Comparison of ENCODE assay signal across 8 mouse cellular contexts in the genomic region with DNA sequence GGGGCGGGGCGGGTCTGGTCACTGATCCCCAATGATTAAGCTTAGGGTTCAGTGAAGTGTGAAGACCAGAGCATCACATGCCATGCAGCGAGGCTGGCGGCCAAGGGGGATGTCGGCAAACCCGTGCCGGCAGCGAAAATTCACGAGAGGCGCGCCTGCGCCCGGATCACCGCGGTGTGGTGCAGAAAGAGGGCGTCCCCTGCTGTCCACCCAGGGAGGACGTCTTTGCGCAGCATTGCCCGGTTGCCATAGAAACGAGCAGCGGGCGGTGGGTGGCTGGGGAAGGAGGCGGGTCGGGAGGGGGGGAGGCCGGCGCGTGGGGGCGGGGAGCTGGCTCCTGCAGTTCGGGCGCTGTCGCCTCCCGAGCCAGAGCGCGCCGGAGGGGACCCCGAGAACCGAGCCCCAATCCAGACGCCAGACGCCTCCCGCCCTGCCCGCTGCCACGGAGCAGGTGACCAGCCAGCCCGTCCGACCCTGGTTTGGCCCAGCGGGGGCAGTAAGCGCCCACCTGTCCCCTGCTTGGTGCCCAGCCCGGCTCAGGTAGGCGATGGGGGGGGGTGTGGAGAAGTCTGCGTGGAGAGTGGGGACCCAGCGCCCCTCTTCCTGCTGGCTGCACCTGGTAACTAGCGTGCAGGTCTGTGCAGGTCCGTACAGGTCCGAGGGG. TPM values are rescaled to one million over a fixed set of nuclear protein-coding genes. Genes with fewer than 3 reads are reported as not detected.
DNase-seq lines count a peak whose midpoint lies in the region; ATAC-seq lines count a peak whose summit lies in the region.

No protein-coding gene starts in this region.

- peak overlapping the region; percentile 49 for H3K4me3 ChIP-seq in embryonic facial prominence, embryonic 12.5 days
- peak overlapping the region; percentile 64 for H3K4me3 ChIP-seq in hindbrain, embryonic 13.5 days
- H3K4me3 ChIP-seq in lung, embryonic 16.5 days (ENCODE audit: low read length): peak overlapping the region; percentile 44

- ATAC-seq in CD4-positive, CD25-positive, alpha-beta regulatory T cell, adult 4 months: peak; percentile 41
- ATAC-seq in embryonic facial prominence, embryonic 12.5 days (ENCODE audit: insufficient number of reproducible peaks, insufficient read depth, low FRiP score, low TSS enrichment): no peak
- peak; percentile 62 for ATAC-seq in hindbrain, embryonic 13.5 days (ENCODE audit: low FRiP score)
- ATAC-seq in lung, embryonic 16.5 days (ENCODE audit: low read depth): peak; percentile 63
- no peak for ATAC-seq in monocyte, adult 5-6 weeks (replicated peaks; ENCODE audit: insufficient number of reproducible peaks, low FRiP score, low TSS enrichment, poor library complexity, severe bottlenecking)

- peak; percentile 26 to 40 for DNase-seq in adrenal gland, adult 18-20 months (ENCODE audit: low spot score in 2 of 2)
- peak; percentile 82 to 88 for DNase-seq in layer of hippocampus, postnatal 14 days (ENCODE audit: low spot score in 2 of 2)
- peak; percentile 58 for DNase-seq in retina, postnatal 7 days (ENCODE audit: low read depth, low spot score)

- no peaks in the 10 kb centered on the region for H3K9me3 ChIP-seq in embryonic facial prominence, embryonic 12.5 days
- no peaks in the 10 kb centered on the region for H3K9me3 ChIP-seq in hindbrain, embryonic 13.5 days
- H3K9me3 ChIP-seq in lung, embryonic 16.5 days (ENCODE audit: control insufficient read depth, low read length): no peaks in the 10 kb centered on the region

- H3K36me3 ChIP-seq in embryonic facial prominence, embryonic 12.5 days: no peaks in the 10 kb centered on the region
- H3K36me3 ChIP-seq in hindbrain, embryonic 13.5 days: no peaks in the 10 kb centered on the region
- H3K36me3 ChIP-seq in lung, embryonic 16.5 days (ENCODE audit: control insufficient read depth, insufficient read depth, low read length): no peaks in the 10 kb centered on the region

- H3K27me3 ChIP-seq in embryonic facial prominence, embryonic 12.5 days: peaks cover 49% of the 10 kb centered on the region
- H3K27me3 ChIP-seq in hindbrain, embryonic 13.5 days: peaks cover 29% of the 10 kb centered on the region; the same call in 1 of the 2 replicates
- peaks cover 27% of the 10 kb centered on the region for H3K27me3 ChIP-seq in lung, embryonic 16.5 days (ENCODE audit: control insufficient read depth, insufficient read depth, low read depth, low read length)

- H3K4me1 ChIP-seq in embryonic facial prominence, embryonic 12.5 days: peaks cover 14% of the 10 kb centered on the region
- peaks cover 33% of the 10 kb centered on the region for H3K4me1 ChIP-seq in hindbrain, embryonic 13.5 days (replicated peaks)
- H3K4me1 ChIP-seq in lung, embryonic 16.5 days (replicated peaks; ENCODE audit: control insufficient read depth, insufficient read depth, low read length): peaks cover 7% of the 10 kb centered on the region

- WGBS in embryonic facial prominence, embryonic 12.5 days: 1% methylated on average over 44 of the region's 53 CpGs
- 1% methylated on average over 52 of the region's 53 CpGs for WGBS in hindbrain, embryonic 13.5 days
- under 1% methylated on average over 48 of the region's 53 CpGs for WGBS in lung, embryonic 16.5 days

- peak overlapping the region; percentile 55 for H3K9ac ChIP-seq in embryonic facial prominence, embryonic 12.5 days
- H3K9ac ChIP-seq in hindbrain, embryonic 13.5 days: peak overlapping the region; percentile 82
- peak overlapping the region; percentile 47 for H3K9ac ChIP-seq in lung, embryonic 16.5 days (ENCODE audit: low read length)

- no peak overlapping the region for H3K27ac ChIP-seq in embryonic facial prominence, embryonic 12.5 days
- peak overlapping the region; percentile 55; the same call in 1 of the 2 replicates for H3K27ac ChIP-seq in hindbrain, embryonic 13.5 days
- no peak overlapping the region for H3K27ac ChIP-seq in lung, embryonic 16.5 days (ENCODE audit: low read length)

- H3K4me2 ChIP-seq in embryonic facial prominence, embryonic 12.5 days (replicated peaks): peak overlapping the region; percentile 94
- H3K4me2 ChIP-seq in hindbrain, embryonic 13.5 days: peak overlapping the region; percentile 95
- H3K4me2 ChIP-seq in lung, embryonic 16.5 days (ENCODE audit: low read depth, low read length): peak overlapping the region; percentile 79

RNA-seq across cellular contexts. Expression of a gene that starts 29.7 kb away (rescaled TPM):
- 10 to 100 TPM; 36.5 to 37.2 TPM for polyA plus RNA-seq in CD4-positive, CD25-positive, alpha-beta regulatory T cell, adult 4 months (2017; shearing (Covaris generic))
- 1 to 10 TPM; 4.9 TPM for total RNA-seq in adrenal gland, adult 18-20 months (2021)
- 6.5 and 7.5 TPM in 2 replicates for polyA plus RNA-seq in embryonic facial prominence, embryonic 12.5 days (2016; fragmentation: Nextera tagmentation; extraction: Ambion mirVana)
- polyA plus RNA-seq in hindbrain, embryonic 13.5 days (2015; fragmentation: Nextera tagmentation; extraction: Ambion mirVana): 27.9 and 31.0 TPM in 2 replicates
- total RNA-seq in layer of hippocampus, postnatal 14 days (2021): 100 to 1,000 TPM; 270 to 280 TPM
- 0.88 and 1.9 TPM in 2 replicates for polyA plus RNA-seq in lung, embryonic 16.5 days (2015; fragmentation: Nextera tagmentation; extraction: Ambion mirVana)
- total RNA-seq in monocyte, adult 5-6 weeks (2017): 1.8 TPM in 1 of 3 replicates, not detected in the others

RNA-seq across cellular contexts. Expression of a gene that starts 43.7 kb away (rescaled TPM):
- not detected for polyA plus RNA-seq in CD4-positive, CD25-positive, alpha-beta regulatory T cell, adult 4 months (2017; shearing (Covaris generic))
- under 1 TPM in 1 of 2 experiments, not detected in 1; 0.27 TPM for total RNA-seq in adrenal gland, adult 18-20 months (2021)
- polyA plus RNA-seq in embryonic facial prominence, embryonic 12.5 days (2016; fragmentation: Nextera tagmentation; extraction: Ambion mirVana): 0.40 and 0.71 TPM in 2 replicates
- 0.60 TPM in 2 replicates for polyA plus RNA-seq in hindbrain, embryonic 13.5 days (2015; fragmentation: Nextera tagmentation; extraction: Ambion mirVana)
- under 1 TPM; 0.25 to 0.26 TPM for total RNA-seq in layer of hippocampus, postnatal 14 days (2021)
- polyA plus RNA-seq in lung, embryonic 16.5 days (2015; fragmentation: Nextera tagmentation; extraction: Ambion mirVana): 2.4 and 2.6 TPM in 2 replicates
- total RNA-seq in monocyte, adult 5-6 weeks (2017): not detected in 3 replicates

RNA-seq across cellular contexts. Expression of a gene that starts 48.5 kb away (rescaled TPM):
- polyA plus RNA-seq in CD4-positive, CD25-positive, alpha-beta regulatory T cell, adult 4 months (2017; shearing (Covaris generic)): 1,000 to 10,000 TPM; 1,603 to 1,674 TPM
- total RNA-seq in adrenal gland, adult 18-20 months (2021): 100 to 1,000 TPM; 930 to 948 TPM
- polyA plus RNA-seq in embryonic facial prominence, embryonic 12.5 days (2016; fragmentation: Nextera tagmentation; extraction: Ambion mirVana): 943 and 948 TPM in 2 replicates
- polyA plus RNA-seq in hindbrain, embryonic 13.5 days (2015; fragmentation: Nextera tagmentation; extraction: Ambion mirVana): 565 and 583 TPM in 2 replicates
- 100 to 1,000 TPM; 413 to 460 TPM for total RNA-seq in layer of hippocampus, postnatal 14 days (2021)
- polyA plus RNA-seq in lung, embryonic 16.5 days (2015; fragmentation: Nextera tagmentation; extraction: Ambion mirVana): 900 and 901 TPM in 2 replicates
- total RNA-seq in monocyte, adult 5-6 weeks (2017): 1,083 to 1,310 TPM (median 1,165 TPM) in 3 replicates

RNA-seq across cellular contexts. Expression of a gene that starts 50.0 kb away (rescaled TPM):
- polyA plus RNA-seq in CD4-positive, CD25-positive, alpha-beta regulatory T cell, adult 4 months (2017; shearing (Covaris generic)): not detected
- total RNA-seq in adrenal gland, adult 18-20 months (2021): not detected
- polyA plus RNA-seq in embryonic facial prominence, embryonic 12.5 days (2016; fragmentation: Nextera tagmentation; extraction: Ambion mirVana): not detected in 2 replicates
- polyA plus RNA-seq in hindbrain, embryonic 13.5 days (2015; fragmentation: Nextera tagmentation; extraction: Ambion mirVana): not detected in 2 replicates
- not detected for total RNA-seq in layer of hippocampus, postnatal 14 days (2021)
- not detected in 2 replicates for polyA plus RNA-seq in lung, embryonic 16.5 days (2015; fragmentation: Nextera tagmentation; extraction: Ambion mirVana)
- not detected in 3 replicates for total RNA-seq in monocyte, adult 5-6 weeks (2017)

Comparison
In these comparisons a context has a peak if more than half of its experiments do, and no peak if none do; other contexts are left out.
1. ATAC-seq: peak in CD4-positive, CD25-positive, alpha-beta regulatory T cell, adult 4 months (single experiment), hindbrain, embryonic 13.5 days (single experiment) and lung, embryonic 16.5 days (single experiment); none in embryonic facial prominence, embryonic 12.5 days (single experiment) and monocyte, adult 5-6 weeks (single experiment).
2. DNase-seq: peak in every context shown above with its lines; median percentile 85 in layer of hippocampus, postnatal 14 days; 58 in retina, postnatal 7 days; 33 in adrenal gland, adult 18-20 months.
3. Peak in every context shown above with its lines, with median percentiles within 50 percentile points of each other: H3K4me2 ChIP-seq, H3K4me3 ChIP-seq and H3K9ac ChIP-seq.